Mouse (Mus musculus): ENCODE results near the gene Lce1b.

GRCm38 (mm10) chr3:92687110-92687509 is 30.4 kb upstream of the Lce1b start, which contains the start of gene Lce1d:
- no peak for TF ChIP-seq CTCF (conservative IDR thresholded peaks at IDR 0.05; ENCODE audit: insufficient read depth, insufficient read length, low read depth, low read length)
- no peak for TF ChIP-seq POLR2A (IDR thresholded peaks at IDR 0.05; ENCODE audit: low read depth, low read length)

All from kidney, adult 2 months (tissue).